Mouse (Mus musculus): Measurements from ENCODE around the gene Enpp3. TPM values are rescaled to one million over a fixed set of nuclear protein-coding genes. Genes with fewer than 3 reads are reported as not detected.
"Not testable (repeated sequence)": the region's sequence is repeated elsewhere in the genome, so short reads cannot be mapped to it uniquely, and the experiment has no call there.

The Enpp3 gene
- polyA plus RNA-seq, 2 experiments = 2.2 to 3.2 TPM

GRCm38 (mm10) chr10:24806756-24807155, 35.9 kb downstream of the Enpp3 start:
- H3K27ac ChIP-seq = no peak overlapping the region
- no peaks in the 10 kb centered on the region; the same call in 1 of the 2 replicates for H3K36me3 ChIP-seq (replicated peaks; ENCODE audit: control insufficient read depth, insufficient read depth, low read depth)
- WGBS (ENCODE audit: insufficient replicate concordance) = 64% methylated on average over 5 of the region's 5 CpGs
- ATAC-seq (ENCODE audit: insufficient read depth) = no peak
- no peaks in the 10 kb centered on the region; the same call in 1 of the 2 replicates for H3K27me3 ChIP-seq (ENCODE audit: control insufficient read depth, insufficient read depth, low read length)
- TF ChIP-seq CTCF (IDR thresholded peaks at IDR 0.05; ENCODE audit: low read depth) (no peak), EP300 (IDR thresholded peaks at IDR 0.05; ENCODE audit: low read depth) (no peak)
- no peaks in the 10 kb centered on the region for H3K9me3 ChIP-seq (ENCODE audit: control insufficient read depth, low read length)
- H3K4me3 ChIP-seq (ENCODE audit: insufficient read depth in 1 of 2, low read depth in 2 of 2, low read length in 2 of 2) = no peak overlapping the region
- H3K9ac ChIP-seq (replicated peaks) = no peak overlapping the region
- no peak for DNase-seq (ENCODE audit: low read depth in 3 of 3, low spot score in 3 of 3)
- no peak overlapping the region for H3K4me2 ChIP-seq (ENCODE audit: low read depth)
- peaks cover 8% of the 10 kb centered on the region in 2 experiments for H3K4me1 ChIP-seq (replicated peaks; ENCODE audit: control insufficient read depth in 2 of 2, insufficient read depth in 2 of 2, low read length in 1 of 2)

DNA sequence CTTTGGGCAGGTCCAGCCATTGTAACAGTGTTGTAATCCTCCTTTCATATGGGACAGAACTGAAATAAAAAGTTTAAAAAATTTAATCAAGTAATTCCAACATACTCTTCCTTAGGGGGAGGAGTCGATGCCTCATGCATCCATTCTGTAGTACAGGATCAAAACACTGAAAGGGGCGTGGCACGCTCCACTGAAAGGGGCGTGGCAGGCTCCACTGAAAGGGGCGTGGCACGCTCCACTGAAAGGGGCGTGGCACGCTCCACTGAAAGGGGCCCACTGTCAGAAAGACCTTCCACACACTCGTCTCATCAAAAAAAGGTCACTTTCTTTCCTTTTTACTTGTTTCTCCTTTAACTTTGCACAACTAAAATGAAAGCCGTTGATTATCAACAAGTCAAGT, 36.7 kb downstream of the Enpp3 start:
- H3K4me2 ChIP-seq (ENCODE audit: low read depth) = no peak overlapping the region
- H3K9me3 ChIP-seq (ENCODE audit: control insufficient read depth, low read length) = no peaks in the 10 kb centered on the region
- no peak for TF ChIP-seq EP300 (IDR thresholded peaks at IDR 0.05; ENCODE audit: low read depth)
- TF ChIP-seq CTCF (IDR thresholded peaks at IDR 0.05; ENCODE audit: low read depth) = no peak
- H3K27ac ChIP-seq = no peak overlapping the region
- ATAC-seq (ENCODE audit: insufficient read depth) = peak; percentile 59; the same call in 1 of the 2 replicates
- H3K4me3 ChIP-seq (ENCODE audit: insufficient read depth in 1 of 2, low read depth in 2 of 2, low read length in 2 of 2) = no peak overlapping the region
- no peak overlapping the region for H3K9ac ChIP-seq (replicated peaks)
- 49% methylated on average over 10 of the region's 10 CpGs for WGBS (ENCODE audit: insufficient replicate concordance)
- peak in 1 of 3 experiments; percentile 28 for DNase-seq (ENCODE audit: low read depth in 3 of 3, low spot score in 3 of 3)
- H3K36me3 ChIP-seq (replicated peaks; ENCODE audit: control insufficient read depth, insufficient read depth, low read depth) = no peaks in the 10 kb centered on the region; the same call in 1 of the 2 replicates
- peaks cover 8% of the 10 kb centered on the region in 2 experiments for H3K4me1 ChIP-seq (replicated peaks; ENCODE audit: control insufficient read depth in 2 of 2, insufficient read depth in 2 of 2, low read length in 1 of 2)
- no peaks in the 10 kb centered on the region for H3K27me3 ChIP-seq (ENCODE audit: control insufficient read depth, insufficient read depth, low read length)

GRCm38 (mm10) chr10:24805173-24805572, 37.5 kb downstream of the Enpp3 start:
- Histone ChIP-seq H3K27me3 (ENCODE audit: control insufficient read depth, insufficient read depth, low read length) (no peaks in the 10 kb centered on the region), H3K27ac (no peak overlapping the region), H3K4me1 (replicated peaks; ENCODE audit: control insufficient read depth in 2 of 2, insufficient read depth in 2 of 2, low read length in 1 of 2) (peaks cover 8% of the 10 kb centered on the region in 2 experiments), H3K4me3 (ENCODE audit: insufficient read depth in 1 of 2, low read depth in 2 of 2, low read length in 2 of 2) (no peak overlapping the region), H3K4me2 (ENCODE audit: low read depth) (no peak overlapping the region), H3K9me3 (ENCODE audit: control insufficient read depth, low read length) (no peaks in the 10 kb centered on the region), H3K36me3 (replicated peaks; ENCODE audit: control insufficient read depth, insufficient read depth, low read depth) (no peaks in the 10 kb centered on the region; the same call in 1 of the 2 replicates), H3K9ac (replicated peaks) (no peak overlapping the region)
- no peak for TF ChIP-seq CTCF (IDR thresholded peaks at IDR 0.05; ENCODE audit: low read depth)
- TF ChIP-seq EP300 (IDR thresholded peaks at IDR 0.05; ENCODE audit: low read depth) = no peak
- no peak for DNase-seq (ENCODE audit: low read depth in 3 of 3, low spot score in 3 of 3)
- WGBS (ENCODE audit: insufficient replicate concordance) = 42% methylated on average over 2 of the region's 2 CpGs
- no peak for ATAC-seq (ENCODE audit: insufficient read depth)

DNA sequence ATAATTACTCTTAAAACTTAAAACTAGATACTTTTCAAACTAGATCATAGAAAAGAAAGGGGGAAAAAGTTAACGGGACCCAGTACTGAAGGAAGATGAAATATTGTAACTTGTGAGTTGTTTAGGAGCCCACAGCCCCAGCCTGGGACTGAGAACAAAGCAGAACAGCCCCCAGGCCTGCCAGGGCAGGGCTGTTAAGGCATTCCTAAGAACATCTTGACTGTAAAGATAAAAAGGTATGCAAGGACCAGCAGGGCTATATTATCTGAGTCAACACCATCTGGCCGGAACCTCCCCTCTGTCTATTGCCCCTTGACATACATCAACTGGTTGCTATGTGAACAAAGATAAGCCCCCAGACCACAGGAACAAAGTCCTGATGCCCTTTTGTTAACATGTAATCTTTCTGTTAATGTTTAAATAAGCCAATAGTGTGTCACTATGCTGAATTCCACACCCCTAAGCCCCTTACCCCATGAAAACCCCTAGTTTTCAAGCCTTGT, 39.8 kb downstream of the Enpp3 start:
- WGBS (ENCODE audit: insufficient replicate concordance) = 55% methylated on average over 2 of the region's 2 CpGs
- not testable (repeated sequence) for H3K4me1 ChIP-seq (replicated peaks; ENCODE audit: control insufficient read depth in 2 of 2, insufficient read depth in 2 of 2, low read length in 1 of 2); H3K4me2 ChIP-seq (ENCODE audit: low read depth); DNase-seq (ENCODE audit: low read depth in 3 of 3, low spot score in 3 of 3); H3K27ac ChIP-seq; ATAC-seq (ENCODE audit: insufficient read depth); H3K9me3 ChIP-seq (ENCODE audit: control insufficient read depth, low read length); H3K4me3 ChIP-seq (ENCODE audit: insufficient read depth in 1 of 2, low read depth in 2 of 2, low read length in 2 of 2); H3K27me3 ChIP-seq (ENCODE audit: control insufficient read depth, insufficient read depth, low read length); H3K36me3 ChIP-seq (replicated peaks; ENCODE audit: control insufficient read depth, insufficient read depth, low read depth); H3K9ac ChIP-seq (replicated peaks)

DNA sequence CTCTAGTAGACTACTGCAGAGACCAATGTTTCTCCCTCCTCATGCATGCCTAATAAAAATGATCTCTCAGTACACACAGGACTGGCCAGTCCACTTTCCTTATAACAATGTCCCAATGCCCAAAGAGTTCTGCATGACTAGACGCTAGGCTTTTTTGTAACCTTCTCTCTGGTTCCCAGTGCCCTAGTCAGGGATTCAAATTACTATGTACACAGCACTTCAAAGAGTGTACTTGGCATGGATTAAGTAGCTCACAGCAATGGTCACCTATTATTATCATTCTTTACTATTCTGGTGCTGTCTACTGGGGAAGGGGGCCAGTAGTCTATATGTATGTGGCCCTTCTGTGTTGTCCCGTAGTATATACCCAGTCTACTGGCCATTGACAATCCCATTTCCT, 40.8 kb downstream of the Enpp3 start:
- DNase-seq (ENCODE audit: low read depth in 3 of 3, low spot score in 3 of 3) (no peak), ATAC-seq (ENCODE audit: insufficient read depth) (no peak)
- H3K27ac ChIP-seq = no peak overlapping the region
- H3K9ac ChIP-seq (replicated peaks) = no peak overlapping the region
- peaks cover 8% of the 10 kb centered on the region in 2 experiments for H3K4me1 ChIP-seq (replicated peaks; ENCODE audit: control insufficient read depth in 2 of 2, insufficient read depth in 2 of 2, low read length in 1 of 2)
- H3K4me2 ChIP-seq (ENCODE audit: low read depth) = no peak overlapping the region
- 77% methylated on average over 2 of the region's 2 CpGs for WGBS (ENCODE audit: insufficient replicate concordance)
- no peak overlapping the region for H3K4me3 ChIP-seq (ENCODE audit: insufficient read depth in 1 of 2, low read depth in 2 of 2, low read length in 2 of 2)
- TF ChIP-seq EP300 (IDR thresholded peaks at IDR 0.05; ENCODE audit: low read depth) = no peak
- no peak for TF ChIP-seq CTCF (IDR thresholded peaks at IDR 0.05; ENCODE audit: low read depth)
- H3K36me3 ChIP-seq (replicated peaks; ENCODE audit: control insufficient read depth, insufficient read depth, low read depth) = no peaks in the 10 kb centered on the region; the same call in 1 of the 2 replicates
- no peaks in the 10 kb centered on the region for H3K9me3 ChIP-seq (ENCODE audit: control insufficient read depth, low read length)
- no peaks in the 10 kb centered on the region for H3K27me3 ChIP-seq (ENCODE audit: control insufficient read depth, insufficient read depth, low read length)
